Mouse (Mus musculus) stomach, embryonic 15.5 days (tissue): ENCODE data around the gene Cmas. TPM values are rescaled to one million over a fixed set of nuclear protein-coding genes. Genes with fewer than 3 reads are reported as not detected.

Experiments
- ATAC-seq: fragments of 200-750 bp; cut with Nextera tagmentation; 2 replicates; pipeline ENCODE4 v1.8.0; 2017; ENCODE audit warnings: low read depth, moderate number of reproducible peaks, moderate TSS enrichment; ENCODE audit not compliant: insufficient read depth, low FRiP score
- H3K27ac ChIP-seq: fragments of 300-500 bp; sonication (generic); 2 replicates; pipeline ENCODE4 v1.5.1; 2015; ENCODE audit warnings: mild to moderate bottlenecking, inconsistent platforms
- H3K27me3 ChIP-seq: fragments of 300-500 bp; sonication (generic); replicated peaks from 2 replicates; pipeline ENCODE4 v1.6.1; 2015; ENCODE audit warnings: inconsistent platforms
- H3K36me3 ChIP-seq: fragments of 300-500 bp; sonication (generic); 2 replicates; pipeline ENCODE4 v1.6.1; 2015; ENCODE audit warnings: inconsistent platforms
- H3K4me1 ChIP-seq: fragments of 300-500 bp; sonication (generic); 2 replicates; pipeline ENCODE4 v1.6.1; 2015; ENCODE audit warnings: inconsistent platforms
- H3K4me2 ChIP-seq: fragments of 300-500 bp; sonication (generic); 2 replicates; pipeline ENCODE4 v1.6.1; 2015; ENCODE audit warnings: mild to moderate bottlenecking, inconsistent platforms
- H3K4me3 ChIP-seq: fragments of 300-500 bp; sonication (generic); replicated peaks from 2 replicates; pipeline ENCODE4 v1.5.1; 2015; ENCODE audit warnings: inconsistent platforms
- H3K9ac ChIP-seq: fragments of 300-500 bp; sonication (generic); 2 replicates; pipeline ENCODE4 v1.6.1; 2015; ENCODE audit warnings: inconsistent platforms
- H3K9me3 ChIP-seq: fragments of 300-500 bp; sonication (generic); 2 replicates; pipeline ENCODE4 v1.6.1; 2016; ENCODE audit warnings: inconsistent platforms
- WGBS: fragments of 180-500 bp; shearing (Covaris S2); methylation state at CpG from one replicate; pipeline ENCODE4 v1.1.7; 2015; 5-methylcytosine and 5-hydroxymethylcytosine counted together
- polyA plus RNA-seq: library from polyadenylated mRNA; unstranded; fragments of >200 nt; fragmentation: Nextera tagmentation; extraction: Ambion mirVana; gene quantifications from 2 replicates; pipeline ENCODE4 v1.2.1, GENCODE M21; 2015

Cmas gene
- polyA plus RNA-seq, 1 experiment from 2014 or later = 100 TPM

GRCm38 (mm10) chr6:142780574-142781033 is 24.1 kb downstream of the Cmas start:
- H3K27ac ChIP-seq = no peak overlapping the region
- WGBS = 79% methylated on average over 4 of the region's 4 CpGs
- ATAC-seq = no peak
- no peak overlapping the region for H3K9ac ChIP-seq
- H3K4me3 ChIP-seq = no peak overlapping the region
- H3K4me2 ChIP-seq = no peak overlapping the region
- H3K36me3 ChIP-seq = no peaks in the 10 kb centered on the region
- H3K4me1 ChIP-seq = 0 out of 2 replicates have a peak, but pooled peaks cover 5% of the 10 kb centered on the region
- no peaks in the 10 kb centered on the region for H3K9me3 ChIP-seq
- H3K27me3 ChIP-seq = no peaks in the 10 kb centered on the region

- WGBS = 83% methylated on average over 7 of the region's 7 CpGs
- Histone ChIP-seq H3K4me2 (no peak overlapping the region), H3K27me3 (no peaks in the 10 kb centered on the region), H3K4me3 (no peak overlapping the region), H3K36me3 (no peaks in the 10 kb centered on the region), H3K9me3 (no peaks in the 10 kb centered on the region), H3K9ac (no peak overlapping the region), H3K27ac (no peak overlapping the region), H3K4me1 (0 out of 2 replicates have a peak, but pooled peaks cover 5% of the 10 kb centered on the region)
- ATAC-seq = no peak
Measured at GRCm38 (mm10) chr6:142781286-142781685, 24.8 kb downstream of the Cmas start.

DNA sequence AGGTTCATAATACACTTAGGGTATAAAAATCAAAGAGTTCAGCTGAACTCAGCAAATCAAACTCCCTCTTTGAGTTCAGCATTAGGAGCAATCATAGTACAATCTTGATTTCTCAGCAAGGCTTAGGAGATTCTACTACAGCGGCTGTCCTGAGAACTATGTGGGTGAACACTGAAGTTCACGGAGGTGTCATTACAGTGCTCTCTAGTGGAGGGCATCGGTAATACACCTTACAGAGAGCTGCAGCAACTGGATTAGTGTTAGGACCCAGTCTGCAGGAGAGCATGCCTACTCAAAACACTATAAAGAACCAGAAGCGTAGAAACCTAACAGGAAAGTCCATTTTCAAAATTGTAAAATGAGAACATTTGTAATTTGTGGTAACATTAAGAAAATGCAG is 28.9 kb downstream of the Cmas start:
- no peaks in the 10 kb centered on the region for H3K27me3 ChIP-seq
- no peak overlapping the region for H3K27ac ChIP-seq
- no peaks in the 10 kb centered on the region for H3K4me1 ChIP-seq
- H3K9me3 ChIP-seq = no peaks in the 10 kb centered on the region
- no peak overlapping the region for H3K4me2 ChIP-seq
- WGBS = 43% methylated on average over 4 of the region's 4 CpGs
- H3K36me3 ChIP-seq = no peaks in the 10 kb centered on the region
- H3K9ac ChIP-seq = no peak overlapping the region
- H3K4me3 ChIP-seq = no peak overlapping the region
- ATAC-seq = no peak

GRCm38 (mm10) chr6:142786106-142786505 is 29.6 kb downstream of the Cmas start:
- Histone ChIP-seq H3K4me1 (no peaks in the 10 kb centered on the region), H3K27me3 (no peaks in the 10 kb centered on the region), H3K4me2 (no peak overlapping the region), H3K4me3 (no peak overlapping the region), H3K9me3 (no peaks in the 10 kb centered on the region), H3K9ac (no peak overlapping the region), H3K36me3 (no peaks in the 10 kb centered on the region), H3K27ac (no peak overlapping the region)
- 83% methylated on average over 21 of the region's 21 CpGs for WGBS
- no peak for ATAC-seq

GRCm38 (mm10) chr6:142788042-142788987 is 31.8 kb downstream of the Cmas start:
- no peaks in the 10 kb centered on the region for H3K36me3 ChIP-seq
- 0 out of 2 replicates have a peak, but pooled peaks have one; percentile 14 for ATAC-seq
- H3K4me3 ChIP-seq = no peak overlapping the region
- H3K27me3 ChIP-seq = no peaks in the 10 kb centered on the region
- no peaks in the 10 kb centered on the region for H3K9me3 ChIP-seq
- peak overlapping the region; percentile 21 for H3K4me2 ChIP-seq
- H3K9ac ChIP-seq = no peak overlapping the region
- H3K4me1 ChIP-seq = no peaks in the 10 kb centered on the region
- no peak overlapping the region for H3K27ac ChIP-seq
- WGBS = 42% methylated on average over 18 of the region's 18 CpGs

- Histone ChIP-seq H3K4me2 (no peak overlapping the region), H3K9me3 (no peaks in the 10 kb centered on the region), H3K27ac (no peak overlapping the region), H3K36me3 (no peaks in the 10 kb centered on the region), H3K9ac (no peak overlapping the region), H3K4me3 (no peak overlapping the region), H3K4me1 (no peaks in the 10 kb centered on the region), H3K27me3 (no peaks in the 10 kb centered on the region)
- ATAC-seq = no peak
- 90% methylated on average over 10 of the region's 10 CpGs for WGBS
Measured at GRCm38 (mm10) chr6:142789736-142790135, 33.2 kb downstream of the Cmas start.

GRCm38 (mm10) chr6:142792241-142792968 is 35.9 kb downstream of the Cmas start:
- no peak overlapping the region for H3K4me3 ChIP-seq
- no peaks in the 10 kb centered on the region for H3K27me3 ChIP-seq
- no peak for ATAC-seq
- 49% methylated on average over 13 of the region's 13 CpGs for WGBS
- H3K27ac ChIP-seq = no peak overlapping the region
- H3K9ac ChIP-seq = no peak overlapping the region
- no peaks in the 10 kb centered on the region for H3K4me1 ChIP-seq
- no peak overlapping the region for H3K4me2 ChIP-seq
- H3K36me3 ChIP-seq = no peaks in the 10 kb centered on the region
- H3K9me3 ChIP-seq = no peaks in the 10 kb centered on the region

GRCm38 (mm10) chr6:142793468-142793867 is 37.0 kb downstream of the Cmas start:
- H3K4me2 ChIP-seq = no peak overlapping the region
- H3K4me1 ChIP-seq = no peaks in the 10 kb centered on the region
- no peaks in the 10 kb centered on the region for H3K9me3 ChIP-seq
- no peak overlapping the region for H3K9ac ChIP-seq
- H3K4me3 ChIP-seq = no peak overlapping the region
- no peak overlapping the region for H3K27ac ChIP-seq
- ATAC-seq = no peak
- H3K27me3 ChIP-seq = no peaks in the 10 kb centered on the region
- WGBS = 51% methylated on average over 7 of the region's 7 CpGs
- no peaks in the 10 kb centered on the region for H3K36me3 ChIP-seq

- H3K36me3 ChIP-seq = no peaks in the 10 kb centered on the region
- WGBS = 54% methylated on average over 9 of the region's 9 CpGs
- no peaks in the 10 kb centered on the region for H3K9me3 ChIP-seq
- H3K4me3 ChIP-seq = no peak overlapping the region
- peak overlapping the region; percentile 37; the same call in 1 of the 2 replicates for H3K27ac ChIP-seq
- ATAC-seq = no peak
- H3K4me2 ChIP-seq = no peak overlapping the region
- H3K4me1 ChIP-seq = no peaks in the 10 kb centered on the region
- no peak overlapping the region for H3K9ac ChIP-seq
- H3K27me3 ChIP-seq = no peaks in the 10 kb centered on the region
Measured at GRCm38 (mm10) chr6:142795087-142795486, 38.6 kb downstream of the Cmas start.

- no peaks in the 10 kb centered on the region for H3K36me3 ChIP-seq
- no peaks in the 10 kb centered on the region for H3K4me1 ChIP-seq
- H3K9me3 ChIP-seq = no peaks in the 10 kb centered on the region
- H3K4me3 ChIP-seq = no peak overlapping the region
- H3K4me2 ChIP-seq = no peak overlapping the region
- WGBS = 27% methylated on average over 15 of the region's 15 CpGs
- ATAC-seq = no peak
- no peaks in the 10 kb centered on the region for H3K27me3 ChIP-seq
- H3K27ac ChIP-seq = no peak overlapping the region
- no peak overlapping the region for H3K9ac ChIP-seq
Measured at GRCm38 (mm10) chr6:142795655-142796441, 39.4 kb downstream of the Cmas start.

GRCm38 (mm10) chr6:142797996-142798395 is 41.5 kb downstream of the Cmas start:
- Histone ChIP-seq H3K4me3 (no peak overlapping the region), H3K9me3 (no peaks in the 10 kb centered on the region), H3K4me2 (no peak overlapping the region), H3K4me1 (no peaks in the 10 kb centered on the region), H3K36me3 (no peaks in the 10 kb centered on the region), H3K9ac (no peak overlapping the region), H3K27ac (no peak overlapping the region), H3K27me3 (no peaks in the 10 kb centered on the region)
- WGBS = 81% methylated on average over 1 of the region's 1 CpGs
- no peak for ATAC-seq
